Mouse (Mus musculus) heart, postnatal 0 days (tissue): Measurements from ENCODE around the gene S100a16.

ENCODE experiments used
- CTCF ChIP-seq: IDR thresholded peaks from 2 replicates; pipeline ENCODE4 v1.5.1; 2016; ENCODE audit warnings: antibody characterized with exemption, control low read depth, low read depth
- EP300 ChIP-seq: IDR thresholded peaks from 2 replicates; pipeline ENCODE4 v1.6.1; 2016; ENCODE audit warnings: antibody characterized with exemption, low read depth

DNA sequence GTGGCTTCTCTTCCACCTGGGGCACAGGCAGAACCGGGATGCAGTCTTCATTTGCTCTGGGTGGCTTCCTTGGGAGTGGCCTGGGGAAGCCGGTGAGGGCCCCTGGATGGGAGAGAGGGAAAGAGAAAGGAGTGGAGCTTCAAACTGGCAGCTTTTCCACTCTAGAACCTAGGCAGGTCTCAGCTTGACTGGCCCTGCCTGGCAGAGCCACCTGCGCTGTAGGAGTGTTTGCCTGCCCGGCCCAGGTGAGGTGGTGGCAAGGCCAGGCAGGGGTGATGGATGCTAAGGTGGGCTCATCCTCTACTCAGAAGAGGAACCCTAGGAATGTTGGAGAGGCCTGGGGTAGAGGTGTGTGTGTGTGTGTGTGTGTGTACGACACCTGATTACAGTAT is 847 bp downstream of the S100a16 start:
- TF ChIP-seq CTCF (no peak), EP300 (no peak)
